Mouse (Mus musculus) liver, postnatal 0 days (tissue): ENCODE data around the gene Hdac9.

Source experiments
- CTCF ChIP-seq: sonication (generic); IDR thresholded peaks from 2 replicates; pipeline ENCODE4 v1.5.1; 2016; ENCODE audit warnings: antibody characterized with exemption, low read depth
- EP300 ChIP-seq: IDR thresholded peaks from 2 replicates; pipeline ENCODE4 v1.6.1; 2016; ENCODE audit warnings: antibody characterized with exemption, low read depth, mild to moderate bottlenecking

- TF ChIP-seq CTCF (no peak), EP300 (no peak)
These were observed 234.2 kb downstream of the Hdac9 start for GRCm38 (mm10) chr12:34682657-34683056.
